Mouse (Mus musculus) lung, adult 18-20 months (tissue): Measurements from ENCODE around the gene Olfr1299.

ENCODE experiments used
- DNase-seq, 2 experiments: peaks; one replicate each; pipeline ENCODE4 v3.0.0; 2022; ENCODE audit warnings: mixed read lengths in 2 of 2

Gene Olfr1299

GRCm38 (mm10) chr2:111661119-111661518, at the start of gene Olfr1299:
Olfr1299 (plus strand) TSS chr2:111661419.
- DNase-seq: no peak

GRCm38 (mm10) chr2:111626397-111626796, 34.8 kb upstream of the Olfr1299 start, which contains the start of gene Olfr1297:
Olfr1297 (minus strand) TSS chr2:111626497.
- DNase-seq: no peak

GRCm38 (mm10) chr2:111649101-111649500, 12.1 kb upstream of the Olfr1299 start, which contains the start of gene Olfr1298:
Olfr1298 (minus strand) TSS chr2:111649201.
- DNase-seq: no peak
